Mouse (Mus musculus) limb, embryonic 12.5 days (tissue): ENCODE data around the gene Rcn3. TPM values are rescaled to one million over a fixed set of nuclear protein-coding genes. Genes with fewer than 3 reads are reported as not detected.

Experiments
- ATAC-seq: fragments of 200-750 bp; cut with Nextera tagmentation; 2 replicates; pipeline ENCODE4 v1.8.0; 2017; ENCODE audit warnings: low read depth, moderate TSS enrichment; ENCODE audit not compliant: insufficient number of reproducible peaks, insufficient read depth, low FRiP score, low TSS enrichment
- H3K27ac ChIP-seq: fragments of 300-500 bp; sonication (generic); 2 replicates; pipeline ENCODE4 v1.5.1; 2016; ENCODE audit warnings: mild to moderate bottlenecking, moderate library complexity
- H3K27me3 ChIP-seq: fragments of 300-500 bp; sonication (generic); 2 replicates; pipeline ENCODE4 v1.6.1; 2016; ENCODE audit warnings: mild to moderate bottlenecking, moderate library complexity
- H3K36me3 ChIP-seq: fragments of 300-500 bp; sonication (generic); 2 replicates; pipeline ENCODE4 v1.6.1; 2016; ENCODE audit warnings: mild to moderate bottlenecking, moderate library complexity
- H3K4me1 ChIP-seq: fragments of 300-500 bp; sonication (generic); replicated peaks from 2 replicates; pipeline ENCODE4 v1.6.1; 2016
- H3K4me2 ChIP-seq: fragments of 300-500 bp; sonication (generic); 2 replicates; pipeline ENCODE4 v1.6.1; 2016; ENCODE audit warnings: mild to moderate bottlenecking, moderate library complexity
- H3K4me3 ChIP-seq: fragments of 300-500 bp; sonication (generic); replicated peaks from 2 replicates; pipeline ENCODE4 v1.5.1; 2016; ENCODE audit warnings: mild to moderate bottlenecking
- H3K9ac ChIP-seq: fragments of 300-500 bp; sonication (generic); replicated peaks from 2 replicates; pipeline ENCODE4 v1.6.1; 2016; ENCODE audit warnings: mild to moderate bottlenecking, moderate library complexity
- H3K9me3 ChIP-seq: fragments of 300-500 bp; sonication (generic); 2 replicates; pipeline ENCODE4 v1.6.1; 2016; ENCODE audit warnings: mild to moderate bottlenecking, moderate library complexity
- WGBS: fragments of 180-500 bp; shearing (Covaris S2); methylation state at CpG from one replicate; pipeline ENCODE4 v1.1.7; 2016; 5-methylcytosine and 5-hydroxymethylcytosine counted together
- microRNA counts: library from miRNA; unstranded; fragments of <30 nt; microRNA quantifications from one replicate; lab custom pipeline; 2017
- microRNA-seq: library from miRNA; unstranded; fragments of <30 nt; microRNA quantifications from one replicate; pipeline ENCODE4, GENCODE M21; 2017
- polyA plus RNA-seq: library from polyadenylated mRNA; unstranded; fragments of >200 nt; fragmentation: Nextera tagmentation; extraction: Ambion mirVana; gene quantifications from 2 replicates; pipeline ENCODE4 v1.2.1, GENCODE M21; 2016

Gene Rcn3
- polyA plus RNA-seq, 1 experiment from 2014 or later: 261 TPM

DNA sequence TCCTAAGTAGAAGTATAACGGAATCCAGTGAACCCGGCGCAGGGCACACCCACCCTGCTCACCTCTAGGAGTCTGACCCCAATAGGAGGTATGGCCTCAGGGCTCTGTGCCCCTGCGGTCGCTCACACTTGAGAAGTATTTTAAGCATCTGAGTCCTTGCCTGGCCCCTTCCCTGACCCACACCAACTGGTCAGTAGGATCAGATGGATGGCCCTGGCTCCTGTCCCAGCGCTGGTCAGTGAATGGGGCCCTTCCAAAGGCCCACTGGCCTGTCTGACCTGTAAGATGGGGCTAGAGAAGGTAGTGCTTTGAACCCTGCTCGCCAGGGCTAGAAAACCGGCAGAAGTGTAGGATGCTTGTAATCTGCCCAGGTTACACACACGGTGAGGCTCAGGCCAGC, 51.2 kb downstream of the Rcn3 start:
- no peaks in the 10 kb centered on the region for H3K27me3 ChIP-seq
- ATAC-seq: no peak
- no peaks in the 10 kb centered on the region for H3K9me3 ChIP-seq
- no peak overlapping the region for H3K4me2 ChIP-seq
- peaks cover 100% of the 10 kb centered on the region for H3K36me3 ChIP-seq
- H3K4me3 ChIP-seq: no peak overlapping the region
- no peaks in the 10 kb centered on the region for H3K4me1 ChIP-seq
- H3K9ac ChIP-seq: no peak overlapping the region
- H3K27ac ChIP-seq: no peak overlapping the region
- WGBS: 92% methylated on average over 9 of the region's 9 CpGs

DNA sequence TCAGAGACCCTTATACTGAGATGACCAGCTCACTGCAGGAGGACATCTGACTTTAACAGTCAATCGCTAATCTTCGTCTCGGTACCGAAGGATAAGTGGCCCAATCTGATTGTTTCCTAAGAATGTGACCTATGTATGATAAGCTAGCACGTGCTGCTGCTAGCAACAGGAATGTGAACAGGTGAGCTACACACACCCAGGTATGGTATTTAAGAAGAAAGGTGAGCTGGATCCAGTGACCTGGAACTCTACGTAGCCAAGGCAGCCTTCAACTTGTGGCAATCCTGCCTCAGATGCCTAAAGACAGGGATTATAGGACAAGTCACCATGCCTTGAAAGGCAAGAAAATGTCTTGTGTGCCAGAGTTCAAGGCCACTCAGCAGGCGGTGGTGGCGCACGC, 53.6 kb downstream of the Rcn3 start:
- no peaks in the 10 kb centered on the region for H3K4me1 ChIP-seq
- WGBS: 94% methylated on average over 9 of the region's 9 CpGs
- H3K4me3 ChIP-seq: no peak overlapping the region
- H3K4me2 ChIP-seq: no peak overlapping the region
- peaks cover 100% of the 10 kb centered on the region for H3K36me3 ChIP-seq
- no peaks in the 10 kb centered on the region for H3K27me3 ChIP-seq
- ATAC-seq: no peak
- H3K9me3 ChIP-seq: no peaks in the 10 kb centered on the region
- no peak overlapping the region for H3K27ac ChIP-seq
- H3K9ac ChIP-seq: no peak overlapping the region

DNA sequence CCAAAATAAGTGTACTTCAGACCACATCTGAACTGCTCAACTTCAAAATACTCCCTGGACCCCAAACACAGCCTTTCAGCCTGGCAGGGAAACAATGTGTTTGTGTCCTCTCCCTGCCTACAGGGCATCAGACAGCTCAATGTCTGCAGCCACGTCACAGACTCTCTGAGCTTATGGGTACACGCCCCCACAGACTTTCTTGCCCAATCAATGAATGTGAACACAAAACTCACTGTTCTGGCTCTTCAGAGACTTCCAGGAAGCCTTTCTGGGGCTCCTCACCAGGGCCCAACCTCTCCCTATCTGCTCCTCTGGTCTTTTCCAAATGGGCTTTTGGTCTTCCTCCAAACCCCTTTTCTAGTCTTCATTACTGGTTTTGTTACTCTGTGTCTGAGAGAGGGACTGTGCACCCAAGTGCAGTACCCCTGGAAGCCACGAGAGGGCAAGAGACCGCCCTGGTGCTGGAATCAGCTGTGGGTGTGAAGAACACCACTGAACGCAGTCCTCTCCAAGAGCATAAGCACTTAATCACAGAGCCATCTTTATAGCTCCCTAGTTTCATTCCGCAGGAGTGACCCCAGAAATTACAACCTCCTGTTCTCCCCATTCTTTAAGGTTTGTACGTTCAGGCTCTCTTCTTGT, 54.2 kb downstream of the Rcn3 start:
- no peak overlapping the region for H3K4me2 ChIP-seq
- 71% methylated on average over 7 of the region's 7 CpGs for WGBS
- H3K4me1 ChIP-seq: no peaks in the 10 kb centered on the region
- no peak overlapping the region for H3K4me3 ChIP-seq
- no peak for ATAC-seq
- H3K9ac ChIP-seq: no peak overlapping the region
- no peak overlapping the region for H3K27ac ChIP-seq
- H3K27me3 ChIP-seq: no peaks in the 10 kb centered on the region
- no peaks in the 10 kb centered on the region for H3K9me3 ChIP-seq
- peaks cover 100% of the 10 kb centered on the region for H3K36me3 ChIP-seq

DNA sequence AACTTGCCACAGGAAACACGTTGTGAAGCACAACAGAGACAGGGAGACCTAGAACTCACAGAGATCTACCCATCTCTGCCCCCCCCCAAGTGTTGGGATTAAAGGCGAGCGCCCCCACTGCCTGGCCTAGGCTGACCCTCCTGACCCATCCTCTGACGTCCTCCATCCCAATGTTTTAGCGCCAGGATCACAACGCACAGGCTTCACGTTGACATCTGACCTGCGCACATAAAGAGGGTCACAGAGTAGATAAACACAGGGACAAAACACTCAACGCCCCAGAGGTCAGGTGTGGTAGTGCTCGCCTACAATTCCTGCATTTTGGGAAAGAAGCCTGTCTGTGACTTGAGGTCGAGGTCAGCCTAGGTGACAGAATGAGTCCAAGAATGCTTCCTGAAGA, 55.3 kb downstream of the Rcn3 start:
- no peaks in the 10 kb centered on the region for H3K9me3 ChIP-seq
- no peak overlapping the region for H3K9ac ChIP-seq
- 88% methylated on average over 11 of the region's 11 CpGs for WGBS
- peaks cover 100% of the 10 kb centered on the region for H3K36me3 ChIP-seq
- no peak for ATAC-seq
- H3K4me3 ChIP-seq: no peak overlapping the region
- no peaks in the 10 kb centered on the region for H3K27me3 ChIP-seq
- no peak overlapping the region for H3K27ac ChIP-seq
- H3K4me1 ChIP-seq: no peaks in the 10 kb centered on the region
- no peak overlapping the region for H3K4me2 ChIP-seq

DNA sequence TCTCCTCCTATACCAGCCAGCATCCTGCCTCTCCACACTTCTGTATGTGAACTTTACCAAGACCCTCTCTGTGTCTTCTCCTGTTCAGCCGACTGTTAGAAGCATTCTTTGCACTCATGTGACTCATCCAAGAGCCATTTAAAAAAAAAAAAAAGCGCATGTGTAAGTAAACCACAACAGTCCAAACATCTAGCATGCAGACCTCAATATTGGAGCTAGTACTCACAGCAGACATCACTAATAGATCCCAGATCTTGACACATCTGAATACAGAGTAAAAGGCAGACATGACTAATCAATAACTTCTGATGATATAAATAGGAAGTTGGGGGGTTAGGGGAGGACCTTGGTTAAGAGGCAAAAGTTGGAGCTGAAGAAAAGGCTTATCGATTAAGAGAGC, 56.4 kb downstream of the Rcn3 start:
- no peaks in the 10 kb centered on the region for H3K9me3 ChIP-seq
- no peak overlapping the region for H3K9ac ChIP-seq
- no peaks in the 10 kb centered on the region for H3K4me1 ChIP-seq
- no peak overlapping the region for H3K27ac ChIP-seq
- ATAC-seq: no peak
- H3K4me3 ChIP-seq: no peak overlapping the region
- H3K4me2 ChIP-seq: no peak overlapping the region
- no peaks in the 10 kb centered on the region for H3K27me3 ChIP-seq
- WGBS: 91% methylated on average over 3 of the region's 3 CpGs
- H3K36me3 ChIP-seq: peaks cover 100% of the 10 kb centered on the region

DNA sequence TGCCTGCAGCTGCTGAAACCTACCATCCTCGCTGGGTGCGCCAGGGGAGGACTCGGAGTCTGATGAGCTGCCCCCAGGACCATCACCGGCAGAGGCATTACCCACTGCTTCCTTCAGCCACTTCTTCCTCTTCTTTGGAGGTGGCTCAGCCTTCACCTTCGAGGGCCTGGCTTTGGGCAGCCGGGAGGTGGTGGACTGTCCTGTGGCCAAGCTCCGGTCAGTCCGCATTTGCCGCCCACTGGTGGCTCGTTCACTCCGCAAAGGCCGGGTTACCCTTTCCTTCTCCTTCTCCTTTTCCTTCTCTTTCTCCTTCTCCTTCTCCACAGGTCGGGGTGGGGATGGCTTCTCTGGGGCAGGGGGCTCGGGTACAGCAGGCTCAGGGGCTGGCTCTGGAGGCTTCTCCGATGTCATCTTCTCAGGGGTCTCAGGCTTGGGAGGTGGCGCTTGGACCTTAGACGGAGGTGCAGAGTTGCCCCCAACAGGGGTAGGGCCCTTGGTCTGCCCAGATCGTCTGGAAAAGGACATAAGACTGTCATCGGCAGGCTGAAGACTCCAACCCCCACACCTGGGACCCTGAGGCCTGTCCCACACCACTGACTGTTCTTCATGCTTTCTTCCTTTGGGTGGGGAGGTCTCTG, 58.2 kb downstream of the Rcn3 start:
- Histone ChIP-seq H3K36me3 (peaks cover 100% of the 10 kb centered on the region), H3K4me1 (no peaks in the 10 kb centered on the region), H3K27ac (no peak overlapping the region), H3K27me3 (no peaks in the 10 kb centered on the region), H3K4me3 (no peak overlapping the region), H3K9me3 (no peaks in the 10 kb centered on the region), H3K9ac (no peak overlapping the region), H3K4me2 (no peak overlapping the region)
- 94% methylated on average over 19 of the region's 19 CpGs for WGBS
- ATAC-seq: no peak

MicroRNAs encoded within 50 kb of the gene (microRNA counts, 519-probe panel; counts per million panel counts)
- microRNA mmu-miR-150 (lab: Ali Mortazavi, UCI): not detected

Small RNAs within 50 kb of the gene (microRNA-seq; reads per million reads assigned to microRNA genes)
- gene Mir150 (4.0 reads per million, percentile 13 among the genes with 10 or more reads in this experiment), gene Mir5121 (25.3 reads per million, percentile 35 among the genes with 10 or more reads in this experiment)

Other genes starting within 250 kb of the Rcn3 start
- 106 and 110 TPM in 2 replicates for gene Akt1s1, start 243.2 kb downstream of the Rcn3 start, polyA plus RNA-seq
- gene Tbc1d17, start 243.1 kb downstream of the Rcn3 start, polyA plus RNA-seq: 84.7 and 96.2 TPM in 2 replicates
- gene Pnkp, start 235.1 kb downstream of the Rcn3 start, polyA plus RNA-seq: 35.5 and 37.3 TPM in 2 replicates
- 615 and 666 TPM in 2 replicates for gene Ptov1, start 222.4 kb downstream of the Rcn3 start, polyA plus RNA-seq
- 116 and 127 TPM in 2 replicates for gene Med25, start 199.5 kb downstream of the Rcn3 start, polyA plus RNA-seq
- 21.6 and 24.8 TPM in 2 replicates for gene Fuz, start 196.1 kb downstream of the Rcn3 start, polyA plus RNA-seq
- 74.2 and 77.6 TPM in 2 replicates for gene Ap2a1, start 162.7 kb downstream of the Rcn3 start, polyA plus RNA-seq
- gene Tsks, start 149.0 kb downstream of the Rcn3 start, polyA plus RNA-seq: 0.11 TPM in 1 of 2 replicates, not detected in the other
- 27.8 and 29.9 TPM in 2 replicates for gene Cpt1c, start 117.4 kb downstream of the Rcn3 start, polyA plus RNA-seq
- 704 and 706 TPM in 2 replicates for gene Prmt1, start 105.7 kb downstream of the Rcn3 start, polyA plus RNA-seq
- gene Irf3, start 94.6 kb downstream of the Rcn3 start, polyA plus RNA-seq: 90.9 and 97.2 TPM in 2 replicates
- gene Bcl2l12, start 93.5 kb downstream of the Rcn3 start, polyA plus RNA-seq: 87.3 and 96.8 TPM in 2 replicates
- 42.1 and 46.9 TPM in 2 replicates for gene Scaf1, start 75.9 kb downstream of the Rcn3 start, polyA plus RNA-seq
- gene Rras, start 74.3 kb downstream of the Rcn3 start, polyA plus RNA-seq: 20.8 and 21.4 TPM in 2 replicates
- 15.0 and 16.2 TPM in 2 replicates for gene Prr12, start 39.3 kb downstream of the Rcn3 start, polyA plus RNA-seq
- 60.6 and 69.7 TPM in 2 replicates for gene Nosip, start 29.8 kb downstream of the Rcn3 start, polyA plus RNA-seq
- 21.2 and 21.7 TPM in 2 replicates for gene Prrg2, start 29.5 kb downstream of the Rcn3 start, polyA plus RNA-seq
- gene Fcgrt, start 11.6 kb upstream of the Rcn3 start, polyA plus RNA-seq: 12.3 and 13.4 TPM in 2 replicates
- 1,572 and 1,576 TPM in 2 replicates for gene Rps11, start 32.2 kb upstream of the Rcn3 start, polyA plus RNA-seq
- gene Rpl13a, start 36.5 kb upstream of the Rcn3 start, polyA plus RNA-seq: 1,352 and 1,447 TPM in 2 replicates
- gene Gm45713, start 44.0 kb upstream of the Rcn3 start, polyA plus RNA-seq: 0.32 TPM in 1 of 2 replicates, not detected in the other
- gene Flt3l, start 44.2 kb upstream of the Rcn3 start, polyA plus RNA-seq: 0.71 and 0.83 TPM in 2 replicates
- 91.8 and 93.0 TPM in 2 replicates for gene Pih1d1, start 62.1 kb upstream of the Rcn3 start, polyA plus RNA-seq
- gene Aldh16a1, start 62.4 kb upstream of the Rcn3 start, polyA plus RNA-seq: 51.4 and 53.8 TPM in 2 replicates
- 0.17 and 0.25 TPM in 2 replicates for gene Slc17a7, start 71.7 kb upstream of the Rcn3 start, polyA plus RNA-seq
- not detected in 2 replicates for gene Gfy, start 87.3 kb upstream of the Rcn3 start, polyA plus RNA-seq
- gene Pth2, start 88.8 kb upstream of the Rcn3 start, polyA plus RNA-seq: not detected in 2 replicates
- gene Ccdc155, start 112.7 kb upstream of the Rcn3 start, polyA plus RNA-seq: 1.0 and 1.7 TPM in 2 replicates
- gene Dkkl1, start 119.9 kb upstream of the Rcn3 start, polyA plus RNA-seq: 0.80 and 1.2 TPM in 2 replicates
- 316 and 326 TPM in 2 replicates for gene Tead2, start 123.5 kb upstream of the Rcn3 start, polyA plus RNA-seq
- 1.6 TPM in 2 replicates for gene Cd37, start 146.9 kb upstream of the Rcn3 start, polyA plus RNA-seq
- 0.18 and 0.42 TPM in 2 replicates for gene Slc6a16, start 148.9 kb upstream of the Rcn3 start, polyA plus RNA-seq
- not detected in 2 replicates for gene Slc6a21, start 185.3 kb upstream of the Rcn3 start, polyA plus RNA-seq
- gene Trpm4, start 241.6 kb upstream of the Rcn3 start, polyA plus RNA-seq: 14.0 and 16.1 TPM in 2 replicates
- gene Hrc, start 243.1 kb upstream of the Rcn3 start, polyA plus RNA-seq: 1.8 and 1.9 TPM in 2 replicates